Mouse (Mus musculus) left cerebral cortex, adult 2 months (tissue): ENCODE measurements at regions not wholly inside any gene's neighbourhood (a gene's known extent, or its start where the extent isn't known, plus 50 kb on each side); places are given as distances from the start of the nearest gene placed in this dataset.

ENCODE experiments used
- DNase-seq, 2 experiments: peaks; one replicate each; pipeline ENCODE4 v3.0.0; 2021 to 2022; ENCODE audit warnings: low spot score in 2 of 2, mixed read lengths in 1 of 2; ENCODE audit errors: extremely low spot score in 1 of 2
- H3K27ac ChIP-seq: fragments of 200-600 bp; 2 replicates; pipeline ENCODE4 v1.8.1; 2022
- H3K4me3 ChIP-seq: fragments of 200-600 bp; 2 replicates; pipeline ENCODE4 v1.8.1; 2022
- CTCF ChIP-seq: fragments of 200-600 bp; IDR thresholded peaks from 2 replicates; pipeline ENCODE4 v1.8.1; 2022; ENCODE audit warnings: antibody characterized with exemption, mild to moderate bottlenecking, moderate library complexity
- intact Hi-C: fragments of 180-260 bp; cut with DNase I; formaldehyde crosslinking; loops from one replicate; pipeline ENCODE4 v1.15.1; 2025

DNA sequence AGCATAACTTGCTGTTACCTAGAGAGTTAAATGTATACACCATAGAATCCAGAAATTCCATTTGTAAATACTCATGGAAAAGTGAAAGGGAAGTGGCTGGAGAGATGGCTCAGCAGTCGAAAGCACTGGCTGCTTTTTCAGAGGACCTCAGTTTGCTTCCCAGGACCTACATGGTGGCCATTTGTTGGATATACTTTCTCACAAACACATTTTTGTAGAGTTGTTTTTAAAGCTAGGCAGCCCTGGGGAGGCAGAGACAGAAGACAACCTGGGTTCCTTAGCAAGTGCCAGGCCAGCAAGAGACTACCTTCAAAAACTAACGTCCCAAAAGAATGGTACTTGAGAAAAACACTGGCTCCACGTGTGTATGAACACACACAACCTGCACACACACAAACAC lies 124.0 kb upstream of the Gm15217 start:
- no peak overlapping the region for H3K4me3 ChIP-seq
- no peak for DNase-seq
- TF ChIP-seq CTCF = no peak
- intact Hi-C loops = no loop called here
- no peak overlapping the region for H3K27ac ChIP-seq

DNA sequence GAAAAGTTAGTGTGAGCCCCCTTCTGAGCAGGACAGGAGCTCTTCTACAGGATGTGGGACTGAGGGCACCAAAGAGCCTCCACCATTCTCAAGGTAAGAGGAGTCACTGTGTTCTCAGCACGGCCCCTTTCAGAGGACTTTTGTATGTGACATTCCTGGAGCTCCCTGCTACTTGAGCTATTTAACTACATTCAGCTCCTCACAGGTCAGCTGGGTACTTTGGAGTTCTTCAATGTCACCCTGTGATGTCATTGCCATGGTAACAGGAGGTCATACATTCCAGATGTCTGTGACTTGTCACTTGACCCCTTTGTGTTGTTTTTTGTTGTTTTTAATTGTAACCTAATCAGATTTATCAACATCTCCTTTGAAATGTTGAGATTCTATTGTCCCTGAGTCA lies 122.9 kb upstream of the Gm15217 start:
- Histone ChIP-seq H3K4me3 (no peak overlapping the region), H3K27ac (no peak overlapping the region)
- intact Hi-C loops = no loop called here
- no peak for DNase-seq
- no peak for TF ChIP-seq CTCF

DNA sequence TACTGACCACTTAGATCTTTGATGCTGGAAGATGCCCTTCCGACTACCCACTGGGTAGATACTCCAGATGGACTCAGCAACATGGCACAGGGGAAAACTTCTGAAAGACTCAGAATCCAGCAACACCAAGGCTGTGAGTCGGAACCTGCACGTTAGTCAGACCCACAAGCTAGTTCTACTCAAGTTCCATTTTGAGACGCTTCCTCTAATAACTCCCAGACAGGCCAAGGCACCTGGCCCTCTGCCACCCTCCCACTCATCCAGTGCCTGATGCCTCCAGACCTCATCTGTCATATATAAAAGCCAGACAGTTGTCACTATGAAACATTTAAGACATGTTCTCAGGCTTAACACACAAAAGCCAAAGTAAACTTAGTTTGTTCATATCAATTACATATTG lies 121.9 kb upstream of the Gm15217 start:
- no peak for TF ChIP-seq CTCF
- Histone ChIP-seq H3K4me3 (no peak overlapping the region), H3K27ac (no peak overlapping the region)
- DNase-seq = no peak
- intact Hi-C loops = no loop called here

DNA sequence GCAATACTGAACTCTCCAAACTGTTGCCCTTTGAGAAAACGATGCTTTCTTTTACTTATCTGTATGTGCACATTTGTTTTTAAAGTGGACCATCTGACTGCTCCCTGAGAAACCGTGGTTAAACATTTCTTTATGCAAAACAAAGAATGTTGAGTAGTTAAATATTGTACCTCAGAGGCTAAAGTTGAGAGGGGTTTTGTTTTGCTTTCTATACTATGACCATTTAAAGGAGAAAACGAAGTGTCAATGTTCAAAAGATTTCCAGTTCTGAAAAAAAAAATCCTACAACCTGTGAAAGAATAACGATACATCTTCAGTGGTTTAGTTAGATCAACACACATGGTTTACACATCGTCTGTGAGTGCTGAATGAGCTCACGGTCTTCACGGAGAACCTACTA lies 120.7 kb upstream of the Gm15217 start:
- no peak overlapping the region for H3K27ac ChIP-seq
- DNase-seq = no peak
- no peak for TF ChIP-seq CTCF
- intact Hi-C loops = no loop called here
- no peak overlapping the region for H3K4me3 ChIP-seq

DNA sequence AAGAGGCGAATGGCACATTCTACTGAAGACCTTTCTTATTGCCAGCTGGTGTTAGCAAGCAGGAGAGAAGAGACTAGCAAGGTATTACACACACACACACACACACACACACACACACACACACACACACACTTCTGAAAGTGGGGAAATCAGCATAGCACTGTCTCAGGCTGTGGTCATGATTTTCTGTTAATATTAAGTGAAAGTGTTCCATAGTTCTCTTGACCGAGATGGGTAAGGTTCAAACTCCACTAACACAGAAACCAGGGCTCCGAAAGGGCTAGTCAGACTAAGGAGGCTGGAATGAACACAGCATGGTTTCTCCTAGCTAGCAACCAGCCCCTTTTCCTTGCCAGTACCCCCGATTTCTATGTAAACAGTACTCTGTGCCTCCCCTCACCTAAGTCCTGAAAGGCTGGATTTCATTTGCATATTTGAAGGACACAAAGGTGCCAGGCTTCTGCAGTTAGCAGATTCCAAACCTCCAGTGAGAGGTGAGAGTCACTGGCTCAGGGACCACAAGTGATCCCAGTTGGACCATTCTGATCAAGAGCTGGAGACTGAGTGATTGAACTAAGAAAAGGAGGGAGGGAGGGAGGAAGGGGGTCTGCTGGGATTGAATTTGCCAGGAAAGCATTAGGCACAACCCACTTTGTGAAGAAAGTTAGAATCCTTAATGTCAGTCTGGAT lies 118.8 kb upstream of the Gm15217 start:
- intact Hi-C loops = no loop called here
- H3K4me3 ChIP-seq = no peak overlapping the region
- no peak for DNase-seq
- no peak for TF ChIP-seq CTCF
- no peak overlapping the region for H3K27ac ChIP-seq

DNA sequence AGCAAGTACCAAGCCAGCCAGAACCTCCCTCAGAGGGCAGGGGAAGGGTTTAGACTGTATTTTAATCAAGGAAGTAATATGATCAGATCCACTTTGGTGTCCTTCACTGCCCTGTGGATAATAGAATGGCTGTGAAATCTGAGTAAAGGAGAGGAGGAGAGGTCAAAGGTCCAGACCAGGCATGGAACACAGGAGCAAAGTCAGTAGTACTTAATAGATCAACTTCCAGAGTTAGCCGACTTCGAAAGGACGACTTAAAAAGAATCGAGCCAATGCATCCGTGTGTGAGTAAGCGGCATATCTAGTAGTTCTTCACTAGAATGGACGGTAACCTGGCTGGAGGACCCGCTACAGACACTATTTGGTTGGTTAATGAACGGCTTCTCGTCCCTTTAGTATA lies 103.8 kb upstream of the Gm15217 start:
- H3K4me3 ChIP-seq = no peak overlapping the region
- no peak overlapping the region for H3K27ac ChIP-seq
- intact Hi-C loops = no loop called here
- DNase-seq = no peak
- no peak for TF ChIP-seq CTCF

DNA sequence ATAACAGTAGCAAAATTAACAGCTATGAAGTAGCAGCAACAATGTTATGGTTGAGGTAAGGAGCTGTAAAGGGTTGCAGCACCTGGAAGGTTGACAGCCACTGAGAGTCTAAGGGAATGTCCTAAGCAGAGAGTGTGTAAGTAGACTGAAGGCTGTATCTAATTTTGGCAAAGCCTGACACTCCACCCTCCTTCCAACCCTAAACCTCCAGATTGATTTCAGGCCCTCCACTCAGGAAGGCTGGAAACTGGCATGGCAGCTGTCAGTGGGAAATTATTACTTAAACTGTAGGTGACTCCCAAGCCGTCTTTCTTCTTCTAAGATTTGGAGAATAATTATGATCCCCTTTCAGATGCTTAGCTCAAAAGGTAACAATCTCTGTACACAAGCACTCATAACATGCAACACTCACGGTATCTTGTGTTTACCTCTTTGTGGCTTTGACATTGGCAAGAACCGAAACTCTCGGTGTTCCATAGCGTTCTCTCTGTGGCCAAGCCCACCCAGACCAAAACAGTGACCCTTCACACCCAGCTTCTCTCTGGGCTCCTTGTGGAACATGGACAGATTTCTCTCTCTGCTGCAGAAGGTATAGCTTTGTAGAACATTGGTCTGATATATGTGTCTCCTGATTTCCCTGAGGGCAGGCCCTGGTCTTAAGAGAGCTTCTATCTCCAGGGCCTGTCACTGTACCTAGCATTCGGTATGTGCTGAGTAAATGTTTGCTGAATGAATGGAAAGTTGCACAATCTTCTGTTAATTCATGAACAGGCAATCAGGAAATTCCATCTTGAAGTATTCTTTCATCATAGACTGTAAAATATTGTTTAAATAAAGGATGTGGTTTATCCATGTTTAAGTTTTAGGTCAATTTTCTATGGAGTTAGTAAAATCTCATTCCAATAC lies 102.0 kb upstream of the Gm15217 start:
- Histone ChIP-seq H3K4me3 (no peak overlapping the region), H3K27ac (no peak overlapping the region)
- no peak for DNase-seq
- no peak for TF ChIP-seq CTCF
- intact Hi-C loops = no loop called here

DNA sequence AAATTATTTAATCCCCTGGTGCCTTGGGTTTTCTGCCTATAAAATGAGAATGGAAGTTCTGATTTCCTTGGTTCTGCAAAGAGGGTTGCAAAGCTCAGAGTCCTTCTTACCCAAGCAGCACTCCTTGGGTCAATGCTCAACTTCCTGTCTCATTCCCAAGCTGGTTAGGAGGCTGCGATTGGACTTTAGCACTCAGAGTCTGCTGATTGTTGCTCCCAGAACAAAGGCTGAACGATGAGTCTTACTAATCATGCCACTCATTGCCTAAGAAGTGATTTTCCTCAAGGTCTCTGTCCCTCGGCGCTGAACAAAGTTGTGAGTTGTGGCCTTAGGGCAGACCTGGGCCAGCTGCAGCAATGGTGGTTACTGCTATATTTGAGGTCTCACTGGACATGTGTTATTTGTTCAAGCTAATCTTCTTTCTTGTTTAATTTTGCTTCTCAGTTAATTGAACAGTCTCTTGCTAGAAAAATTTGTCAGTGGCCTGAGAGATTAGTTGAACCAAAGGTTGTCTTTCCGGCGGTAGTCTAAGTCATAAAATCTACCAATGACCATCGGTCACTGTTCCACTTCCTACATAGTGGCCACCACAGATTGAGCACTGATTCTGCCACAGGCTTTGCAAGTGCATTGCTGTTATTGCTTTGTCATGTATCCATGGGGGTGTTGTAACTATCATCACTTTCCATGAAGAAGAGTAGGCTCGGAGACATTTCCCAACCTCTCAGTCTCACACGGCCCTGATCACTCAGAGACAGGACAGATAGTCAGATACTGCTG lies 101.2 kb upstream of the Gm15217 start:
- no peak for TF ChIP-seq CTCF
- DNase-seq = no peak

DNA sequence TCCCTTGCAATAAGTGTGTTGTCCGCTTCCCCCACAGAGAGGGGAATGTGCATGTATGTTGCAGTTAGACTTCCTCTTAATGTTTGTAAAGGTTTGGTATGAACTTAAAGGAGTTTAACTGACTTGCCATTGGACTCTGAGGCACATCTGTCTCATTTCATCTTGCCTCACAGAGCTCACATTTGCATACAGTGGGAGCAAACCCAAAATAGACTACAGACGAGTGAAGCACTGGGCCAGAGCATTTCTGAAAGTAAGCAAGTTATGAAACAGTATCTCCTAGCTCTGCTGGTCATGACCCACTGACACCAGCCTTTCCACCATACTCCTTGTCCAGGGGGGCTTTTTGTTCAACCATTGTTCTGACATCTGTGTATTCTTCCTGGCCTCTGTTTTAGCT lies 86.8 kb upstream of the Gm15217 start:
- no peak overlapping the region for H3K4me3 ChIP-seq
- DNase-seq = no peak
- no peak for TF ChIP-seq CTCF
- no peak overlapping the region for H3K27ac ChIP-seq
- intact Hi-C loops = no loop called here

More for the DNA sequence above, 101.2 kb upstream of the Gm15217 start:
- no peak overlapping the region for H3K27ac ChIP-seq
- intact Hi-C loops = no loop called here
- no peak overlapping the region for H3K4me3 ChIP-seq

DNA sequence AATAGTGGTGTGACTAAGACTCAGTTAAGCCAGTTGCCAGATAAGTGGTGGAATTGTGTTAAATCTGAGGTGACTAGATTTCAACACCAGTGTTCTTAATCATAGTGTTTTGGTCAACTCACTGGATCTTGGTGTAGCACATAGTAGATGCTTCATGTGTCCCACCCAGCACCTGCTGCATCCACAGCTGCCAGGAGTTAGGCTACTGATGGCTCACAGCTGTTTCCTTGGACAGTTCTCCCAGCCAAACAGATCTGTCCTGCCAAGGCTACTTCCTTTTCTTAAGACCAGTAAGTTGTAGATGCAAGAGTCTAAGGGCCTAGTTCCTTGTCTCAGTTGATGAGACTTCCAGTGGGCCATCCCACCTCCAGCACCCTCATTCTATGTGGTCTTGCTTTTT lies 82.9 kb upstream of the Gm15217 start:
- Histone ChIP-seq H3K27ac (no peak overlapping the region), H3K4me3 (no peak overlapping the region)
- intact Hi-C loops = no loop called here
- DNase-seq = no peak
- TF ChIP-seq CTCF = no peak

DNA sequence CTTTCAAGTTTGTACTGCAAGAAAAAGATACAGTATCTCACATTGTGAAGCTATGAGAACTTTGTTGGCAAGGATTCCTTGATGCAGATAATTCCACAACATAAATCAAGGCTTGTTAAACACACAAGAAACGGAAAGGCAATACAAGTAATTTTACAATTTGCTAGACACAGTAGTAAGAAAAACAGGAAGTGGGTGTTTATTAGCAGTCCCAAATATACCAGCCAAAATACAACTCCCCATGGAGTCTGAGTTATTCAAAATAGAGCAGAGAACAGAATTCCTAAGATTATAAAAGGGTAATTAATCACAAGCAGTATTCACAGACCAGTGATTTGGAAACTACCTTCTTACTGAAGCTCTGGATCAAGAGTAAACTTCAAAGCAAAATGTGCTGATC lies 78.7 kb upstream of the Gm15217 start:
- no peak for TF ChIP-seq CTCF
- Histone ChIP-seq H3K27ac (no peak overlapping the region), H3K4me3 (no peak overlapping the region)
- DNase-seq = no peak
- intact Hi-C loops = no loop called here

DNA sequence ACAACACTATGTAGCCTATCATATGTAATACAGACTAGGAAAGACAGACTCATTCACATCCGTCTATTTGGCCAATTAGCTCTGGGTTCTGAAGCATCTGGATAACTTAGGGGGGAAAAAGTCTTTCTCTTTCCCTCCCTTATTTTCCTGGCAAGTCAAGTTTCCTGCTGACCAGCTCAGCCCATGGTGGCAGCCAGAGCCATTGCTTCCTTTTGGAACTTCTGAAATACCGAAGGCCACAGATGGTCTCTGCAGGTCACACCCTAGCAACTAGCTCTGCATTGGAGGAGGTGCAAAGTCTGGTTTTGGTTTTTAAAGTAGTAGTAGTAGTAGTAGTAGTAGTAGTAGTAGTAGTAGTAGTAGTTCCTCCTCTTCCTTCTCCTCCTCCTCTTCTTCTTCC lies 76.6 kb upstream of the Gm15217 start:
- TF ChIP-seq CTCF = no peak
- H3K27ac ChIP-seq = no peak overlapping the region
- intact Hi-C loops = no loop called here
- no peak overlapping the region for H3K4me3 ChIP-seq
- no peak for DNase-seq
